Mouse (Mus musculus): ENCODE results near the gene Hist1h4f.
"Not testable (repeated sequence)": the region's sequence is repeated elsewhere in the genome, so short reads cannot be mapped to it uniquely, and the experiment has no call there.

Gene Hist1h4f

GRCm38 (mm10) chr13:23576351-23576881, 25.0 kb upstream of the Hist1h4f start:
- DNase-seq (ENCODE audit: low spot score in 2 of 2): no peak

- DNase-seq (ENCODE audit: low spot score in 2 of 2): not testable (repeated sequence)
Observed at GRCm38 (mm10) chr13:23575864-23576313, 24.4 kb upstream of the Hist1h4f start.

- DNase-seq (ENCODE audit: low spot score in 2 of 2): peak in 1 of 2 experiments; percentile 58
Observed at GRCm38 (mm10) chr13:23575271-23575851, 23.9 kb upstream of the Hist1h4f start, which contains the start of gene Hist1h3d. Gene Hist1h3d (plus strand): TSS chr13:23575763.

- DNase-seq (ENCODE audit: low spot score in 2 of 2): not testable (repeated sequence)
Observed at GRCm38 (mm10) chr13:23574546-23575170, 23.2 kb upstream of the Hist1h4f start.

GRCm38 (mm10) chr13:23573898-23574524, 22.6 kb upstream of the Hist1h4f start, which contains the start of the genes Hist1h2bf and Hist1h2ad:
Gene Hist1h2bf (minus strand): TSS chr13:23574196.
Gene Hist1h2ad (plus strand): TSS chr13:23574381.
- DNase-seq (ENCODE audit: low spot score in 2 of 2): peak; percentile 78 to 85

- not testable (repeated sequence) for DNase-seq (ENCODE audit: low spot score in 2 of 2)
Observed at GRCm38 (mm10) chr13:23573034-23573897, 21.8 kb upstream of the Hist1h4f start.

- DNase-seq (ENCODE audit: low spot score in 2 of 2): no peak
Observed at GRCm38 (mm10) chr13:23572218-23573033, 21.0 kb upstream of the Hist1h4f start.

- DNase-seq (ENCODE audit: low spot score in 2 of 2): not testable (repeated sequence)
Observed at GRCm38 (mm10) chr13:23571504-23572217, 20.2 kb upstream of the Hist1h4f start.

GRCm38 (mm10) chr13:23571022-23571503, 19.6 kb upstream of the Hist1h4f start, which contains the start of the genes Hist1h2ae and Hist1h2bg:
Gene Hist1h2ae (minus strand): TSS chr13:23571220.
Gene Hist1h2bg (plus strand): TSS chr13:23571396.
- peak; percentile 68 to 71 for DNase-seq (ENCODE audit: low spot score in 2 of 2)

GRCm38 (mm10) chr13:23570261-23571021, 19.0 kb upstream of the Hist1h4f start:
- DNase-seq (ENCODE audit: low spot score in 2 of 2): not testable (repeated sequence)

GRCm38 (mm10) chr13:23564482-23564881, 13.0 kb upstream of the Hist1h4f start:
- no peak for DNase-seq (ENCODE audit: low spot score in 2 of 2)

GRCm38 (mm10) chr13:23562699-23563462, 11.4 kb upstream of the Hist1h4f start:
- no peak for DNase-seq (ENCODE audit: low spot score in 2 of 2)

- DNase-seq (ENCODE audit: low spot score in 2 of 2): peak; percentile 91 to 93
Observed at GRCm38 (mm10) chr13:23561883-23562659, 10.6 kb upstream of the Hist1h4f start, which contains the start of gene Hist1h3e. Gene Hist1h3e (minus strand): TSS chr13:23562369.

- not testable (repeated sequence) for DNase-seq (ENCODE audit: low spot score in 2 of 2)
Observed at GRCm38 (mm10) chr13:23561531-23561882, 10.1 kb upstream of the Hist1h4f start.

GRCm38 (mm10) chr13:23560699-23561098, 9.3 kb upstream of the Hist1h4f start:
- DNase-seq (ENCODE audit: low spot score in 2 of 2): not testable (repeated sequence)

GRCm38 (mm10) chr13:23556906-23557305, 5.5 kb upstream of the Hist1h4f start:
- no peak for DNase-seq (ENCODE audit: low spot score in 2 of 2)

GRCm38 (mm10) chr13:23555839-23556416, 4.5 kb upstream of the Hist1h4f start:
- DNase-seq (ENCODE audit: low spot score in 2 of 2): peak; percentile 47 to 68
